Mouse (Mus musculus) small intestine, adult 2 months (tissue): ENCODE measurements around the gene Tnfsf14. TPM values are rescaled to one million over a fixed set of nuclear protein-coding genes. Genes with fewer than 3 reads are reported as not detected.

Source experiments
- H3K27ac ChIP-seq: fragments of 200-500 bp; 2 replicates; pipeline ENCODE4 v1.5.1; 2012; ENCODE audit warnings: low read depth, low read length, control low read depth, inconsistent platforms; ENCODE audit not compliant: insufficient read depth
- H3K27me3 ChIP-seq: fragments of 200-500 bp; 2 replicates; pipeline ENCODE4 v1.6.1; 2012; ENCODE audit warnings: mild to moderate bottlenecking, moderate library complexity, low read length, inconsistent platforms; ENCODE audit not compliant: control insufficient read depth, insufficient read depth
- H3K36me3 ChIP-seq: fragments of 200-500 bp; 2 replicates; pipeline ENCODE4 v1.6.1; 2012; ENCODE audit warnings: mild to moderate bottlenecking, low read length, control low read depth, inconsistent platforms; ENCODE audit not compliant: control insufficient read depth, insufficient read depth
- H3K4me1 ChIP-seq: fragments of 200-500 bp; 2 replicates; pipeline ENCODE4 v1.6.1; 2012; ENCODE audit warnings: low read length, inconsistent platforms, mixed read lengths; ENCODE audit not compliant: control insufficient read depth, insufficient read depth, insufficient read length
- H3K4me3 ChIP-seq: fragments of 200-500 bp; 2 replicates; pipeline ENCODE4 v1.5.1; 2012; ENCODE audit warnings: low read depth, mild to moderate bottlenecking, control low read depth, inconsistent platforms, low read length, moderate library complexity
- CTCF ChIP-seq: fragments of 200-500 bp; IDR thresholded peaks from 2 replicates; pipeline ENCODE4 v1.5.1; 2012; ENCODE audit warnings: low read depth, mild to moderate bottlenecking, control low read depth, inconsistent platforms, low read length, moderate library complexity, mixed read lengths; ENCODE audit not compliant: insufficient replicate concordance, insufficient read length; ENCODE audit errors: extremely low read depth
- POLR2A ChIP-seq: fragments of 200-500 bp; IDR thresholded peaks from 2 replicates; pipeline ENCODE4 v1.6.1; 2012; ENCODE audit warnings: low read depth, mild to moderate bottlenecking, control low read depth, inconsistent platforms, low read length, moderate library complexity
- WGBS: fragments of 180-500 bp; shearing (Covaris S2); methylation state at CpG from one replicate; pipeline ENCODE4 v1.1.7; 2018; 5-methylcytosine and 5-hydroxymethylcytosine counted together
- polyA plus RNA-seq: library from polyadenylated mRNA; depleted of rRNA; stranded (reverse); fragments of >200 nt; gene quantifications from 2 replicates; pipeline ENCODE4 v1.2.3, GENCODE M21; 2012

Tnfsf14 gene
- polyA plus RNA-seq, 1 experiment = 0.98 TPM

GRCm38 (mm10) chr17:57182871-57183270, 11.1 kb downstream of the Tnfsf14 start:
- Histone ChIP-seq H3K4me3 (no peak overlapping the region), H3K27me3 (no peaks in the 10 kb centered on the region; the same call in 1 of the 2 replicates), H3K36me3 (no peaks in the 10 kb centered on the region), H3K27ac (no peak overlapping the region), H3K4me1 (no peaks in the 10 kb centered on the region)
- 36% methylated on average over 3 of the region's 3 CpGs for WGBS
- TF ChIP-seq POLR2A (no peak), CTCF (no peak)

DNA sequence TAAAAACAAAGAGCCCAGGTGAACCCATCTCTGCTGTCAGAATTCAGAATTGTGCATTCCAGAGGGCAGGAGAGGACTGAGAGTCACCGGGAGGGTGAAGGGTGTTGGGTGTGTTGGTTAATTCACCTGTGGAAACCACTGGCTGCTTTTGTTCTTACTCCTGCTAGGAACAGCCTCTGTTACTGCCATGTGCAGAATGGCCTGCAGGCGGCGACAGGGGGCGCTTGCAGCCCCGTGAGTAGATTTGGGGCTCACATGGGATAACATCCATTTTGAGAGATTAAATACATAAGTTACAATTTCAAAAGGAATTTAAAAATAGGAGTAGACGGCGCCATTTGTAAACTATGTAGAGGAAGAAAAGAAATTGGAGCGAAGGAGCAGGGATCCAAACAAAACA, 13.6 kb downstream of the Tnfsf14 start:
- no peak overlapping the region for H3K4me3 ChIP-seq
- no peaks in the 10 kb centered on the region for H3K36me3 ChIP-seq
- no peaks in the 10 kb centered on the region; the same call in 1 of the 2 replicates for H3K27me3 ChIP-seq
- H3K27ac ChIP-seq = no peak overlapping the region
- WGBS = 36% methylated on average over 8 of the region's 8 CpGs
- TF ChIP-seq POLR2A (no peak), CTCF (peak; percentile 50; the same call in 1 of the 2 replicates)
- H3K4me1 ChIP-seq = no peaks in the 10 kb centered on the region

DNA sequence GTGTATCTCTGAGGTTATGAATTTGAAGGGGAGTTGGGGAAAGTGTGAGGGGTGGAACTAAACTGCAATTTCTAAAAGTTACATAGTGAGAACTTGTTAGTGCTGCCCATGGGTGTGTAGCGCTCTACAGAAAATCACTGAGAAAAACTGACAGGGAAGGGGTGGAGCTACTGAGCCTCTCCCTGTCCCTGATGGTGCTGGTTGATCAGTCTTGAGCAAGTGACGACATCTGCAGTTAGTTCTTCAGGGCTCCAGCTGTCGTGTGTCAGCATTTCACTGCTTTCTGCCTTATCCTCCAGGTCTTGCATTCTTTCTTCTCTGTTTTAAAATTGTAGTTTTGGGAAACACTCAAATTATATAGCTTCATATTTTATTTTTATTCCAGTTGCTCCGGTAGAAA, 20.6 kb downstream of the Tnfsf14 start:
- Histone ChIP-seq H3K4me1 (no peaks in the 10 kb centered on the region), H3K36me3 (no peaks in the 10 kb centered on the region), H3K27me3 (no peaks in the 10 kb centered on the region; the same call in 1 of the 2 replicates), H3K4me3 (no peak overlapping the region), H3K27ac (no peak overlapping the region)
- 43% methylated on average over 4 of the region's 4 CpGs for WGBS
- no peak for TF ChIP-seq POLR2A
- no peak for TF ChIP-seq CTCF

GRCm38 (mm10) chr17:57172378-57172777, 21.6 kb downstream of the Tnfsf14 start:
- Histone ChIP-seq H3K27ac (no peak overlapping the region), H3K4me3 (no peak overlapping the region), H3K36me3 (no peaks in the 10 kb centered on the region), H3K4me1 (no peaks in the 10 kb centered on the region), H3K27me3 (no peaks in the 10 kb centered on the region)
- TF ChIP-seq CTCF (no peak), POLR2A (no peak)
- whole genome bisulfite sequencing = 62% methylated on average over 5 of the region's 5 CpGs

GRCm38 (mm10) chr17:57170616-57171260, 23.2 kb downstream of the Tnfsf14 start:
- TF ChIP-seq CTCF (no peak), POLR2A (no peak)
- WGBS = 49% methylated on average over 5 of the region's 5 CpGs
- Histone ChIP-seq H3K4me1 (peaks cover 2% of the 10 kb centered on the region; the same call in 1 of the 2 replicates), H3K27me3 (no peaks in the 10 kb centered on the region), H3K36me3 (no peaks in the 10 kb centered on the region), H3K4me3 (no peak overlapping the region), H3K27ac (no peak overlapping the region)

DNA sequence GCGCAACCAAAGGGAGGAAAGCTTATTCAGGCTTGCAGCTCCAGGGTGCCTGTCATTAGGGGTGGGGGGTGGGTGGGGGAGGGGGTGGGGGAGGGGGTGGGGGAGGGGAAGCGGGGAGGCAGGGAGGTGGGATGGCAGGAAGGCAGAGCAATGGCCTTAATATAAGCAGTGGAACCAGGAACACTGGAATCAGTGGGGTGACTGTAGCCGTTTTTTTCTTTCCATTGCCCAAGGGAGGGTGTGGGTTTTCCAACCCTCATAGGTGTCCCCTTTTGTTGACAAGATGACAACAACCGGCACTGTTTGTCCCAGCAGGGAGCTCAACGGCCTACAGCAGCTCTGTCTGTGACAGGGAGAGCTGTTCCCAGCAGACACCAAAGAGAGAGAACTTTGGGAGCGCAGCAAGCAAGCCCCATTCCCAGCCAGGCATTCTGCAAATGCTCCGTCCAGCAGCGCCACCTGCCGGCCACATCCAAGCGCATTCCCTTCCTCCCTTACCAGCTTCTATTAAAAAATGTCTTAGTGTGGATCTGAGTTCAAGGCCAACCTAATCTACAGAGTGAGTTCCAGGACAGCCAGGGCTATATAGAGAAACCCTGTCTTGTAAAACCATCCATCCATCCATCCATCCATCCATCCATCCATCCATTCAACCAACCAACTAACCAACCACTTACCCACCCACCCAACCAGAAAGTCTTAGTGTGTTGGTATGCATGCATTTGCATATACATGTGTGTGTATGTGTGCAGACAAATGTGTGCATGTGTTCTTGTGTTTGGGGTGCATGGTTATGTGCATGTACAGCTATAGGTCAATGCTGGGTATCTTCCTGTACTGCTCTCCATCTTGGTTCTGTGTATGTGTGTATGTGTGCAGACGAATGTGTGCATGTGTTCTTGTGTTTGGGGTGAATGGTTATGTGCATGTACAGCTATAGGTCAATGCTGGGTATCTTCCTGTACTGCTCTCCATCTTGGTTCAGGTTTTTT, 26.9 kb downstream of the Tnfsf14 start:
- TF ChIP-seq CTCF (peak; percentile 90), POLR2A (no peak)

DNA sequence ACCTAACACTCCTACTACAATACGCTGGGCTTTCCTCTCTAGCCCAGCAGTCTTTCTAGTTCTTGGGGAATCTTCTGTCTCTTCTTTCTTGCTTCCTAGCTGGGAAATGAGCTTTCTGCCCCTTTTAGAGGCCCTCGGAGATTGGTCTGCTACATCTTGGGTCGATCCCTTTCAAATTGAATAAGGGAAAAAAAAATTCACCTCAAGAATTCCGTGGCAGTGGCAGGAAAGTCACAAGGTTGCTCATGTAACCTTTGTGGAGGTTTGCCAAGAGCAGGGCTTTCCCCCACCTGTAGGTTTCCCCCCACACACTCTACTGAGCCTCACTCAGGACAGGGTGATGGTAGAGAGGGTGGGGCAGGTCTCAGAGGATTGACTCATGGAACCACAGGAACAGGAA, 40.2 kb downstream of the Tnfsf14 start:
- TF ChIP-seq POLR2A (no peak), CTCF (no peak)
- peaks cover 13% of the 10 kb centered on the region for H3K27me3 ChIP-seq
- WGBS = 79% methylated on average over 4 of the region's 4 CpGs
- no peaks in the 10 kb centered on the region for H3K4me1 ChIP-seq
- no peak overlapping the region for H3K4me3 ChIP-seq
- H3K27ac ChIP-seq = no peak overlapping the region
- no peaks in the 10 kb centered on the region for H3K36me3 ChIP-seq

More for the DNA sequence above, 26.9 kb downstream of the Tnfsf14 start:
- 20% methylated on average over 11 of the region's 11 CpGs for WGBS
- Histone ChIP-seq H3K27ac (no peak overlapping the region), H3K36me3 (no peaks in the 10 kb centered on the region), H3K4me3 (no peak overlapping the region), H3K27me3 (no peaks in the 10 kb centered on the region), H3K4me1 (peaks cover 2% of the 10 kb centered on the region; the same call in 1 of the 2 replicates)
